Mouse (Mus musculus) ES-E14 (cell line): ENCODE measurements at regions not wholly inside any gene's neighbourhood (a gene's known extent, or its start where the extent isn't known, plus 50 kb on each side); places are given as distances from the start of the nearest gene placed in this dataset.

Experiments used
- DNase-seq: peaks from one replicate; pipeline ENCODE4 v3.0.0-alpha.2; 2013; ENCODE audit warnings: low read depth, low spot score
- H3K27ac ChIP-seq: 2 replicates; pipeline ENCODE4 v1.5.1; 2012; ENCODE audit warnings: low read depth, mild to moderate bottlenecking, low read length, moderate library complexity, mixed read lengths; ENCODE audit not compliant: poor library complexity, insufficient read depth, severe bottlenecking
- H3K36me3 ChIP-seq: 2 replicates; pipeline ENCODE4 v1.6.1; 2012; ENCODE audit warnings: mild to moderate bottlenecking, low read length, moderate library complexity, mixed read lengths; ENCODE audit not compliant: control insufficient read depth, poor library complexity, insufficient read depth, severe bottlenecking
- H3K4me1 ChIP-seq, 2 experiments: fragments of 150-350 bp in 1 of 2; sonication (generic) in 1 of 2; 2 replicates each; pipeline ENCODE4 v1.6.1; 2012; ENCODE audit warnings: low read length in 2 of 2, mild to moderate bottlenecking in 1 of 2, mixed read lengths in 1 of 2; ENCODE audit not compliant: control insufficient read depth in 2 of 2, insufficient read depth in 2 of 2, poor library complexity in 1 of 2
- H3K4me3 ChIP-seq, 2 experiments: fragments of 150-350 bp in 1 of 2; sonication (generic) in 1 of 2; 2 replicates each; pipeline ENCODE4 v1.5.1; 2012; ENCODE audit warnings: low read length in 2 of 2, low read depth in 1 of 2, mild to moderate bottlenecking in 1 of 2, mixed read lengths in 1 of 2; ENCODE audit not compliant: insufficient read depth in 1 of 2, poor library complexity in 1 of 2, severe bottlenecking in 1 of 2
- H3K9ac ChIP-seq: 2 replicates; pipeline ENCODE4 v1.6.1; 2012; ENCODE audit warnings: low read depth, mild to moderate bottlenecking, low read length, mixed read lengths; ENCODE audit not compliant: poor library complexity, insufficient read depth, severe bottlenecking
- H3K9me3 ChIP-seq: fragments of 150-350 bp; sonication (generic); 2 replicates; pipeline ENCODE4 v1.6.1; 2012; ENCODE audit warnings: low read depth, mild to moderate bottlenecking, low read length; ENCODE audit not compliant: control insufficient read depth, insufficient read depth
- MAFK ChIP-seq: IDR thresholded peaks from 2 replicates; pipeline ENCODE4 v1.6.1; 2014; ENCODE audit warnings: mild to moderate bottlenecking, low read depth, low read length, inconsistent platforms; ENCODE audit not compliant: insufficient read depth
- ZC3H11A ChIP-seq: IDR thresholded peaks from 2 replicates; pipeline ENCODE4 v1.6.1; 2012; ENCODE audit warnings: low read depth, mild to moderate bottlenecking, inconsistent platforms, low read length, borderline replicate concordance
- ZNF384 ChIP-seq: IDR thresholded peaks from 2 replicates; pipeline ENCODE4 v1.6.1; 2012; ENCODE audit warnings: low read depth, low read length, inconsistent platforms
- in situ Hi-C, 2 experiments: fragments of 600-800 bp; cut with MboI; formaldehyde crosslinking; loops; one replicate each; pipeline ENCODE4 v1.15.1; 2025; ENCODE audit warnings: low sequenced_read_pairs in 2 of 2, inconsistent platforms in 1 of 2; ENCODE audit not compliant: unreplicated experiment in 2 of 2

GRCm38 (mm10) chr5:19026970-19027369, 199.9 kb upstream of the Magi2 start:
- no peak overlapping the region for H3K4me3 ChIP-seq
- DNase-seq, result no peak
- no peak for TF ChIP-seq ZNF384
- no peak for TF ChIP-seq ZC3H11A
- TF ChIP-seq MAFK, result 0 out of 2 replicates have a peak, but pooled peaks have one; percentile 11
- H3K9ac ChIP-seq, result no peak overlapping the region
- H3K9me3 ChIP-seq, result no peaks in the 10 kb centered on the region
- in situ Hi-C loops, result no loop called here
- no peak overlapping the region for H3K27ac ChIP-seq
- H3K36me3 ChIP-seq, result no peaks in the 10 kb centered on the region
- no peaks in the 10 kb centered on the region for H3K4me1 ChIP-seq
